Mouse (Mus musculus) brain, embryonic 18.5 days (tissue): ENCODE measurements around the gene Uqcrq.

ENCODE experiments used
- DNase-seq: peaks from one replicate; pipeline ENCODE4 v3.0.0-alpha.2; 2012; ENCODE audit warnings: low read depth, low spot score

The Uqcrq gene

DNA sequence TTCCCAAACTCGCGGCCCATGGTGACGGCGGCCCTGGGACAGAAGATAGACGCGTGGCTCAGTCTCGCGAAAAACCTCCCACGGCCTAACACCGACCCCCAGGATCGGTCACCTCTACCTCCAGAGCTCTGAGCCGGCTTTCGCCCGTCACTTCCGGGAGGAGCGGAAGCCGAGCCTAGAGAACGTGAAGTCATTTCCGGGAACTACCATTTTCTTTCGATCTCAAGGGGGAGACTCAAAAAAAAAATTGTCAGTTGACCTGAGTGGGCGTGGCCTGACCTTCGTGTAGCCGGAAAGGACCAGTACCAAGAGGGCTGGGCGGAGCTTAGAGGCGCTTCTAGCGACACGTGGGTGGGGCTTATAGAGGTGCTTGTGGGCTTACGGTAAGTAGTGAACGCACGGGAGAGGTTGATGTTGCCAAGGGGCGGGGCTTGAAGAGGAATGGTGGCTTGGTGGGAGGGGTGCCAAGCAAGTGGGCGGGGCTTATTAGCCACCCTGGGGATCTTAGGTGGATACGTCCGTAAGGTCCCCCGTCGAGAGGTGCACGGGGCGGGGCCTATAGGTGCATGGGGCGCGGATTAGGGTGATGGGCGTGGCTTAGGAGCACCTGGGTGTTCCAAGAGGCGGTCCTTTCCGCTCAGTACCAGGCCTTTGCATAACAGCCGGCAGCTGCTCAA, at the start of gene Uqcrq, which contains the start of gene Gdf9:
Uqcrq (minus strand) TSS at position 162 of the 677 bp plus-strand sequence.
Gdf9 (plus strand) TSS at position 354 of the 677 bp plus-strand sequence.
- DNase-seq, result peak; percentile 98

DNA sequence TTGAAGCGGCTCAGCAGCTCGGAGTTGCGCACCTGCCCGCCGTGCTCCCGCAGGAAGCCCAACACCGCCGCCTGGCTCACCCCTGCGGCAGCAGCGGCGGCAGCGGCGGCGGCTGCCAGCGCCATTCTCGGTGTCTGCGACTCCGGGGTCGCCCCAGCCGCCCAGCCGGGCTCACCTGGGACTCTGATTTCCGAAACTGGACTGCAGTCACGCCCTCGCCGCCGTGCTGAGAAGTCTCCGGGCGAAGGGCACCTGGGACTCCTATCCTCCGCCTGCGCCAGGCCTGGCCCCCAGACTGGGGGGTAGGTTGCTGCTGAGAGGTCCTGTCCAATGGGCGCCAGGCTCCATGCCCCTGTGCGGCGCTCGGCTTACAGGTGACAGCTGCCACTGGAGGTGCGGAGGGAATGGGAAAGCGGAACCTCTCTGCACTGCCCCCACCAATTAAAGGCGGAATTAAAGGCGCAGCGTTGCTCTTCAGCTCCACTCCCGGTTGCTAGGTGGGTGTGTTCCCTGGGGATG, 49.2 kb upstream of the Uqcrq start, which contains the start of the genes Gm9945 and Sowaha:
Gm9945 (plus strand) TSS at position 384 of the 519 bp plus-strand sequence.
Sowaha (minus strand) TSS at position 492 of the 519 bp plus-strand sequence.
- no peak for DNase-seq

- no peak for DNase-seq
These were observed 48.6 kb upstream of the Uqcrq start for GRCm38 (mm10) chr11:53479171-53479782.

GRCm38 (mm10) chr11:53478383-53479170, 47.9 kb upstream of the Uqcrq start:
- DNase-seq, result no peak

DNA sequence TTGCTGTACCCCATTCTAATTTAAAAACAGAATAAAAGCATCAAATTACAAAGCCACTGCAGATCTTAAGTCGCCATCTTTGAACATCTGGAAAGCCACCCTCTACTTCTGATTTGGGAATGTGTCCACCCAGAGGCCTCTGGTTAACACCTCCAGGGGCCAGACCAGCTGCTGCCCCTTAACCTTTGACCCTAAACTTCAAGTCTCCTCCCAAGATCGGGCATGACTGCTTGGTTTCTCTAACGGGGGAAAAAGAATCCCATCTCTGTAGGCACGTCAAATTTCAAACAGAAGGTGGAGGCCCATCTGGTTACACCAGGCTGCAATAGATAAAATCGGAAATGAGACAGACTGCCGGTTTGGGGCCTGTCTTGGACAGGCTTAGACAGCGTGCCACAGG, 47.2 kb upstream of the Uqcrq start:
- DNase-seq, result no peak

GRCm38 (mm10) chr11:53475620-53476019, 45.0 kb upstream of the Uqcrq start:
- DNase-seq, result no peak

DNA sequence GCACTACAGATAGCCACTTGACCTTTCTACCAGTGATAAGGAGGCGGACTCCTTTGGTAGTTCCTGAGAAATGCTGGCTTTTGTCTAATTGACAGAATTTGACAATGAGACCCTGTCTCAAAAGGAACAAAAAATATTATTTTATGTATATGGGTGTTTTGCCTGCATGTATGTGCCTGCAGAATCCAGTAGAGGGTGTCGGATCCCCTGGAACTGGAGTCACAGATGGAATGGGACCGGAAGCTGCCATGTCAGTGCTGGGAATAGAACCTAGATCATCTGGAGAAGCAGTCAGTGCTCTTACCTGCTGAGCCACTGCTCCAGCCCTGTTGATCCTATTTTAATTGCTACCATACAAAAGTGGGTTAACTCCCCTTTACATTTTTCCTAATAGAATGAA, 42.1 kb upstream of the Uqcrq start:
- DNase-seq, result no peak

DNA sequence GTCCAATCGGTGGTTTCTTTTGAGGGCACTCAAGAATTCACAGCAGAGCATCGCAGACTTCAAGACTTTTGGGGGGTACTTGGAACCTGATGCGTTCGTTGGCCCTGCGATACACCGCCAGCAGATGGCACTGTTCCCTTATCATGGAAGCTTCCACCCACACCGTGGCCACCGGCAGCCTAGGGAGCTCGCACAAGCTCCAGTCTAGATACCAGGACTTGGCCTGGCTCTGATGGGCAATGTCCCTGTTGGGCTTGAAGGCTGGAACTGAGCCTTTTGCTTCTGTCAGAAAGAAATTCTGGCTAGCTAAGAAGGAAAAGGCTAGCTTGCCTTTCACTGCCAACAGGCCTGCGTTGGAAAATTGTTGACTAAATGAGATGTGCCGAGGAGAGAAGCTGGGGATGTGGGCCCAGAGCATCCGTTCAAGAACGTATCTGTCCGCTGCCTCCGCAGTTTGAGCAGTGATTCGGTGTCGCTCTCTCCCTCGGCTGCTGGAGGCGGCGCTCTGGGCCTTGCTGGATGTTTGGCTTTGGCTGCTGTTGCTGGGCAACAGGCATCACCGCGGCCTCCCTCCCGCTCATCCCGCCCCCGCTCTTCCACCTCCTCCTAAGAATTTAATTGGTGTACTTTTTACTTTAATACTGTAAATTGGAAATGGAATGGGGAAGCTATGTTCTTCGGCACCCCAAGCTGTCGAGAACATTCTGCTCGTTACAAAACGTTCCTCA, 39.5 kb upstream of the Uqcrq start, which contains the start of gene Gm9837:
Gm9837 (minus strand) TSS at position 512 of the 728 bp plus-strand sequence.
- peak; percentile 76 for DNase-seq

- DNase-seq, result no peak
These were observed 38.8 kb upstream of the Uqcrq start for GRCm38 (mm10) chr11:53469294-53469967.

- no peak for DNase-seq
These were observed 35.8 kb upstream of the Uqcrq start for GRCm38 (mm10) chr11:53466231-53466971.

- no peak for DNase-seq
These were observed 33.2 kb upstream of the Uqcrq start for GRCm38 (mm10) chr11:53463551-53464424.

- no peak for DNase-seq
These were observed 31.1 kb upstream of the Uqcrq start for GRCm38 (mm10) chr11:53461727-53462126.

- no peak for DNase-seq
These were observed 29.6 kb upstream of the Uqcrq start for GRCm38 (mm10) chr11:53460192-53460591.

DNA sequence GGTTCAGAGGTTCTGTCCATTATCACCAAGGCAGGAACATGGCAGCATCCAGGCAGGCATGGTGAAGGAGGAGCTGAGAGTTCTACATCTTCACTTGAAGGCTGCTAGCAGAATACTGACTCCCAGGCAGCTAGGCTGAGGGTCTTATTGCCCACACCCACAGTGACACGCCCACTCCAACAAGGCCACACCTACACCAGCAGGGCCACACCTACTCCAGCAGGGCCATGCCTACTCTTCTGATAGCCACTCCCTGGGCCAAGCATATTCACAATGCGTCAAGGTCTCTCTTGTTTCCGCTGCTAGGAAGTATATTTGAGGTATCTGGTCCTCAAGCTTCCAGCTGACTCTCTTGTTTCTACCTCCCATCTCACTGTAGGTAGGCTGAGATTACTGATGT, 28.4 kb upstream of the Uqcrq start:
- DNase-seq, result no peak

GRCm38 (mm10) chr11:53457372-53457954, 26.8 kb upstream of the Uqcrq start:
- DNase-seq, result no peak

DNA sequence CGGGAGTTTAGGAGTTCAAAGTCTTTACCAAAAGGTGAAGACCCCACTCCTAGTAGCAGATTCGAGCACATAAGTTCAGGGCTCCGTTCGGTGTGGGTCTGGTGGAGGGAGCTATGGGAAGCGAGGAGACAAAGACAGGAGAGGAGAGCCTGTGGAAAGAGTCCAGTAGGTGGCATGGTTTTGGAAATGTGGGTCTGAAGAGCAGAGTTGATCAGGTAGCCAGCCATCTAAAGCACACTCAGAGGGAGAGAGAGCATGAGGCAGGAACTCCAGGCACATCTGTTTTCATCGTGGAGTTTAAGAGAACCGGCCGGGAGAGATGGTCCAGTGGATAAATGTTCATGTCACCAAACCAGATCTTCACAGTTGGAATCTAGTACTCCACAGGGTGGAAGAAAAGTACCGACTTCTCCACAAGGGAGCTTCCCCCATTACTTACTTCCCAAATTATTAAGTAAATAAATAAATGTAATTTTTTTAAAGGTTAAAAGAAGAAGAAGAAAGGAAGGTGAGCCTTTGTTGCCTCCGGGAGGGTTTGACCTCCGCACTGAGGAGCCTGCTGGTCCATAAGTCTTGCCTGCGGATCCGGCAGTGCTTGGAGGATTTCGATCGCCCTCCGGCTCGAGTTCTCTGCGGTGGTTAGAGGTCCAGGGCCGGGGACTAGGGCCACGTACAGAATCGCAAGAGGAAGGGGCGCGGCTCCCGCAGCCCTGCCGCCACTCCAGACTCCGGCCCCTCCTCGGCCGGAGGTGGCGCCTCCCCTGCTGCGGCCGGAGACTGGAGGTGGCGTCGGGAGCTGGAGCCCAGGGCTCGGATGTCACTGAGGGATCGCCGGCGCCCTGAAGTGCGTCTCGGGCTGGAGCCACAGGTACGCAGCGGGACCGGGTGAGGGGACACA, 26.1 kb upstream of the Uqcrq start, which contains the start of the genes Gm10447 and Shroom1:
Gm10447 (minus strand) TSS at position 637 of the 898 bp plus-strand sequence.
Shroom1 (plus strand) TSS at position 732 of the 898 bp plus-strand sequence.
- no peak for DNase-seq

GRCm38 (mm10) chr11:53453031-53453430, 22.4 kb upstream of the Uqcrq start:
- DNase-seq, result no peak
